Mouse (Mus musculus): ENCODE data around the gene Ap2b1.
"Not testable (repeated sequence)": the region's sequence is repeated elsewhere in the genome, so short reads cannot be mapped to it uniquely, and the experiment has no call there.

Ap2b1 gene

GRCm38 (mm10) chr11:83298225-83299195 is at the start of gene Ap2b1:
Gene Ap2b1 (plus strand): TSS chr11:83299024.
- DNase-seq (ENCODE audit: low spot score): peak; percentile 88

- DNase-seq (ENCODE audit: low spot score): not testable (repeated sequence)
Observed at GRCm38 (mm10) chr11:83257211-83257610, 41.6 kb upstream of the Ap2b1 start.

- no peak for DNase-seq (ENCODE audit: low spot score)
Observed at GRCm38 (mm10) chr11:83262673-83263072, 36.2 kb upstream of the Ap2b1 start.

- DNase-seq (ENCODE audit: low spot score): no peak
Observed at GRCm38 (mm10) chr11:83263146-83263545, 35.7 kb upstream of the Ap2b1 start.

GRCm38 (mm10) chr11:83270842-83271150 is 28.0 kb upstream of the Ap2b1 start:
- DNase-seq (ENCODE audit: low spot score): no peak

- peak; percentile 88 for DNase-seq (ENCODE audit: low spot score)
Observed at GRCm38 (mm10) chr11:83271151-83271950, 27.5 kb upstream of the Ap2b1 start.

- DNase-seq (ENCODE audit: low spot score): no peak
Observed at GRCm38 (mm10) chr11:83271951-83272843, 26.6 kb upstream of the Ap2b1 start.

- DNase-seq (ENCODE audit: low spot score): no peak
Observed at GRCm38 (mm10) chr11:83276251-83276650, 22.6 kb upstream of the Ap2b1 start.

- no peak for DNase-seq (ENCODE audit: low spot score)
Observed at GRCm38 (mm10) chr11:83279024-83279423, 19.8 kb upstream of the Ap2b1 start.

- no peak for DNase-seq (ENCODE audit: low spot score)
Observed at GRCm38 (mm10) chr11:83279691-83280090, 19.1 kb upstream of the Ap2b1 start.

- DNase-seq (ENCODE audit: low spot score): no peak
Observed at GRCm38 (mm10) chr11:83282084-83282483, 16.7 kb upstream of the Ap2b1 start.

GRCm38 (mm10) chr11:83285627-83286026 is 13.2 kb upstream of the Ap2b1 start:
- DNase-seq (ENCODE audit: low spot score): no peak

GRCm38 (mm10) chr11:83286566-83286965 is 12.3 kb upstream of the Ap2b1 start, which contains the start of gene Slfn14:
Gene Slfn14 (minus strand): TSS chr11:83286726.
- DNase-seq (ENCODE audit: low spot score): no peak

GRCm38 (mm10) chr11:83289036-83289435 is 9.8 kb upstream of the Ap2b1 start:
- no peak for DNase-seq (ENCODE audit: low spot score)

- no peak for DNase-seq (ENCODE audit: low spot score)
Observed at GRCm38 (mm10) chr11:83289633-83290032, 9.2 kb upstream of the Ap2b1 start.

- peak; percentile 92 for DNase-seq (ENCODE audit: low spot score)
Observed at GRCm38 (mm10) chr11:83291375-83292250, 7.2 kb upstream of the Ap2b1 start.

GRCm38 (mm10) chr11:83292251-83292587 is 6.6 kb upstream of the Ap2b1 start:
- no peak for DNase-seq (ENCODE audit: low spot score)

- no peak for DNase-seq (ENCODE audit: low spot score)
Observed at GRCm38 (mm10) chr11:83293182-83293581, 5.6 kb upstream of the Ap2b1 start.

GRCm38 (mm10) chr11:83294133-83294532 is 4.7 kb upstream of the Ap2b1 start:
- no peak for DNase-seq (ENCODE audit: low spot score)

- no peak for DNase-seq (ENCODE audit: low spot score)
Observed at GRCm38 (mm10) chr11:83297816-83298215, 1.0 kb upstream of the Ap2b1 start.

GRCm38 (mm10) chr11:83299724-83300123 is 900 bp downstream of the Ap2b1 start:
- no peak for DNase-seq (ENCODE audit: low spot score)
